Mouse (Mus musculus): ENCODE results near the gene Atp2c2. TPM values are rescaled to one million over a fixed set of nuclear protein-coding genes. Genes with fewer than 3 reads are reported as not detected.

Atp2c2 gene
- total and polyA plus RNA-seq, 2 experiments from 2014 or later: 0.22 TPM; not detected in 1

GRCm38 (mm10) chr8:119702965-119703364 lies 3.2 kb downstream of the Atp2c2 start:
- DNase-seq: no peak
- H3K27ac ChIP-seq (ENCODE audit: low read depth, low read length): no peak overlapping the region
- peaks cover 31% of the 10 kb centered on the region for H3K27me3 ChIP-seq (ENCODE audit: insufficient read depth, low read length)
- H3K36me3 ChIP-seq (ENCODE audit: insufficient read depth): no peaks in the 10 kb centered on the region
- H3K9me3 ChIP-seq (ENCODE audit: low read length): no peaks in the 10 kb centered on the region
- H3K9ac ChIP-seq: no peak overlapping the region
- no peaks in the 10 kb centered on the region for H3K4me1 ChIP-seq (ENCODE audit: insufficient read depth)
- TF ChIP-seq CTCF (IDR thresholded peaks at IDR 0.05; ENCODE audit: low read depth): no peak
- no peak for ATAC-seq
- H3K4me3 ChIP-seq (ENCODE audit: low read depth, low read length): no peak overlapping the region
- 54% methylated on average over 7 of the region's 7 CpGs for WGBS
- H3K4me2 ChIP-seq (ENCODE audit: low read depth): no peak overlapping the region

- WGBS: 89% methylated on average over 9 of the region's 9 CpGs
- no peak for ATAC-seq
- no peak overlapping the region for H3K4me3 ChIP-seq (ENCODE audit: low read depth, low read length)
- no peak for DNase-seq
- H3K9me3 ChIP-seq (ENCODE audit: low read length): no peaks in the 10 kb centered on the region
- H3K4me2 ChIP-seq (ENCODE audit: low read depth): no peak overlapping the region
- TF ChIP-seq CTCF (IDR thresholded peaks at IDR 0.05; ENCODE audit: low read depth): no peak
- H3K4me1 ChIP-seq (ENCODE audit: insufficient read depth): no peaks in the 10 kb centered on the region
- H3K27me3 ChIP-seq (ENCODE audit: insufficient read depth, low read length): peaks cover under 1% of the 10 kb centered on the region; the same call in 1 of the 2 replicates
- H3K36me3 ChIP-seq (ENCODE audit: insufficient read depth): no peaks in the 10 kb centered on the region
- H3K27ac ChIP-seq (ENCODE audit: low read depth, low read length): no peak overlapping the region
- no peak overlapping the region for H3K9ac ChIP-seq
Observed at GRCm38 (mm10) chr8:119707146-119707545, 7.3 kb downstream of the Atp2c2 start.

- 87% methylated on average over 8 of the region's 8 CpGs for WGBS
- H3K27ac ChIP-seq (ENCODE audit: low read depth, low read length): no peak overlapping the region
- no peak for DNase-seq
Observed at GRCm38 (mm10) chr8:119708471-119708870, 8.7 kb downstream of the Atp2c2 start.

GRCm38 (mm10) chr8:119708878-119709702 lies 9.3 kb downstream of the Atp2c2 start:
- no peak overlapping the region for H3K4me3 ChIP-seq (ENCODE audit: low read depth, low read length)
- H3K4me2 ChIP-seq (ENCODE audit: low read depth): no peak overlapping the region
- H3K27me3 ChIP-seq (ENCODE audit: insufficient read depth, low read length): no peaks in the 10 kb centered on the region
- DNase-seq (no peak), ATAC-seq (no peak)
- no peaks in the 10 kb centered on the region for H3K4me1 ChIP-seq (ENCODE audit: insufficient read depth)
- no peak overlapping the region for H3K27ac ChIP-seq (ENCODE audit: low read depth, low read length)
- TF ChIP-seq CTCF (IDR thresholded peaks at IDR 0.05; ENCODE audit: low read depth): no peak
- H3K9me3 ChIP-seq (ENCODE audit: low read length): no peaks in the 10 kb centered on the region
- H3K9ac ChIP-seq: no peak overlapping the region
- 72% methylated on average over 14 of the region's 14 CpGs for WGBS
- H3K36me3 ChIP-seq (ENCODE audit: insufficient read depth): no peaks in the 10 kb centered on the region

More at GRCm38 (mm10) chr8:119708471-119708870, 8.7 kb downstream of the Atp2c2 start:
- no peak overlapping the region for H3K9ac ChIP-seq
- no peaks in the 10 kb centered on the region for H3K36me3 ChIP-seq (ENCODE audit: insufficient read depth)
- no peaks in the 10 kb centered on the region for H3K27me3 ChIP-seq (ENCODE audit: insufficient read depth, low read length)
- no peak for TF ChIP-seq CTCF (IDR thresholded peaks at IDR 0.05; ENCODE audit: low read depth)
- ATAC-seq: no peak
- H3K4me3 ChIP-seq (ENCODE audit: low read depth, low read length): no peak overlapping the region
- H3K4me1 ChIP-seq (ENCODE audit: insufficient read depth): no peaks in the 10 kb centered on the region
- no peak overlapping the region for H3K4me2 ChIP-seq (ENCODE audit: low read depth)
- no peaks in the 10 kb centered on the region for H3K9me3 ChIP-seq (ENCODE audit: low read length)

GRCm38 (mm10) chr8:119709703-119710093 lies 9.9 kb downstream of the Atp2c2 start:
- no peaks in the 10 kb centered on the region for H3K9me3 ChIP-seq (ENCODE audit: low read length)
- H3K27ac ChIP-seq (ENCODE audit: low read depth, low read length): no peak overlapping the region
- WGBS: 84% methylated on average over 11 of the region's 11 CpGs
- TF ChIP-seq CTCF (IDR thresholded peaks at IDR 0.05; ENCODE audit: low read depth): no peak
- H3K27me3 ChIP-seq (ENCODE audit: insufficient read depth, low read length): no peaks in the 10 kb centered on the region
- no peak overlapping the region for H3K4me3 ChIP-seq (ENCODE audit: low read depth, low read length)
- H3K9ac ChIP-seq: no peak overlapping the region
- no peaks in the 10 kb centered on the region for H3K36me3 ChIP-seq (ENCODE audit: insufficient read depth)
- no peaks in the 10 kb centered on the region for H3K4me1 ChIP-seq (ENCODE audit: insufficient read depth)
- DNase-seq (no peak), ATAC-seq (no peak)
- H3K4me2 ChIP-seq (ENCODE audit: low read depth): no peak overlapping the region

GRCm38 (mm10) chr8:119712226-119712625 lies 12.4 kb downstream of the Atp2c2 start:
- no peak for ATAC-seq
- 87% methylated on average over 6 of the region's 6 CpGs for WGBS
- H3K9me3 ChIP-seq (ENCODE audit: low read length): no peaks in the 10 kb centered on the region
- no peak overlapping the region for H3K27ac ChIP-seq (ENCODE audit: low read depth, low read length)
- DNase-seq: no peak
- H3K4me1 ChIP-seq (ENCODE audit: insufficient read depth): no peaks in the 10 kb centered on the region
- H3K27me3 ChIP-seq (ENCODE audit: insufficient read depth, low read length): no peaks in the 10 kb centered on the region
- no peak overlapping the region for H3K4me2 ChIP-seq (ENCODE audit: low read depth)
- no peak for TF ChIP-seq CTCF (IDR thresholded peaks at IDR 0.05; ENCODE audit: low read depth)
- no peak overlapping the region for H3K9ac ChIP-seq
- H3K36me3 ChIP-seq (ENCODE audit: insufficient read depth): no peaks in the 10 kb centered on the region
- no peak overlapping the region for H3K4me3 ChIP-seq (ENCODE audit: low read depth, low read length)

GRCm38 (mm10) chr8:119713421-119713820 lies 13.6 kb downstream of the Atp2c2 start:
- Histone ChIP-seq H3K4me3 (ENCODE audit: low read depth, low read length) (no peak overlapping the region), H3K36me3 (ENCODE audit: insufficient read depth) (no peaks in the 10 kb centered on the region), H3K9ac (no peak overlapping the region), H3K4me2 (ENCODE audit: low read depth) (no peak overlapping the region), H3K4me1 (ENCODE audit: insufficient read depth) (no peaks in the 10 kb centered on the region), H3K27ac (ENCODE audit: low read depth, low read length) (no peak overlapping the region), H3K9me3 (ENCODE audit: low read length) (no peaks in the 10 kb centered on the region), H3K27me3 (ENCODE audit: insufficient read depth, low read length) (no peaks in the 10 kb centered on the region)
- DNase-seq: no peak
- ATAC-seq: no peak
- TF ChIP-seq CTCF (IDR thresholded peaks at IDR 0.05; ENCODE audit: low read depth): no peak
- WGBS: 72% methylated on average over 5 of the region's 5 CpGs
